Mouse (Mus musculus) thymus, adult 2 months (tissue): Measurements from ENCODE around the gene Pdlim4.
"Not testable (repeated sequence)": the region's sequence is repeated elsewhere in the genome, so short reads cannot be mapped to it uniquely, and the experiment has no call there.

ENCODE experiments used
- CTCF ChIP-seq: fragments of 200-500 bp; IDR thresholded peaks from 2 replicates; pipeline ENCODE4 v1.5.1; 2012; ENCODE audit warnings: mild to moderate bottlenecking, control low read depth, low read length, moderate library complexity, borderline replicate concordance; ENCODE audit not compliant: control insufficient read depth, poor library complexity, insufficient read depth; ENCODE audit errors: extremely low read depth
- POLR2A ChIP-seq: fragments of 200-500 bp; IDR thresholded peaks from 2 replicates; pipeline ENCODE4 v1.6.1; 2012; ENCODE audit warnings: mild to moderate bottlenecking, low read length, control low read depth, moderate library complexity; ENCODE audit not compliant: control insufficient read depth, poor library complexity, insufficient read depth; ENCODE audit errors: extremely low read depth

DNA sequence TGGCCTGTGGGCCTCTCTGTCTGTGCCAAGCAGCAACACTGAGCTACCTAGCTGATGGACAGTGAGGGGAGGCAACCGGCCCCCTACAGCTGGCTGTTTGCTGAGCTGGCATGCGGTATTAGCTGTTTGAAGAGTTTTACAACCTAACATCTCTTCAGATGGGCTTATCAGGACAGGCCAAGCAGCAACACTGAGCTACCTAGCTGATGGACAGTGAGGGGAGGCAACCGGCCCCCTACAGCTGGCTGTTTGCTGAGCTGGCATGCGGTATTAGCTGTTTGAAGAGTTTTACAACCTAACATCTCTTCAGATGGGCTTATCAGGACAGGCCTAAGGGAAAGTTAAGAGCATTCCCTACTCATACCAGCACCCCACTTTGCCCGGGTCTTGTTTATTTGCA, 62.5 kb downstream of the Pdlim4 start:
- TF ChIP-seq CTCF, POLR2A: not testable (repeated sequence)
